Mouse (Mus musculus) heart, adult 2 months (tissue): ENCODE results near the gene Gm42715. TPM values are rescaled to one million over a fixed set of nuclear protein-coding genes. Genes with fewer than 3 reads are reported as not detected.
"Not testable (repeated sequence)": the region's sequence is repeated elsewhere in the genome, so short reads cannot be mapped to it uniquely, and the experiment has no call there.

ENCODE experiments used
- DNase-seq, 2 experiments: peaks; one replicate each; pipeline ENCODE4 v3.0.0; 2021
- H3K27ac ChIP-seq: fragments of 200-600 bp; 2 replicates; pipeline ENCODE4 v1.8.1; 2022
- H3K27me3 ChIP-seq: fragments of 200-500 bp; 2 replicates; pipeline ENCODE4 v1.6.1; 2012; ENCODE audit warnings: mild to moderate bottlenecking, low read length, inconsistent platforms, mixed read lengths; ENCODE audit not compliant: control insufficient read depth, insufficient read depth
- H3K36me3 ChIP-seq: fragments of 200-500 bp; 2 replicates; pipeline ENCODE4 v1.6.1; 2012; ENCODE audit warnings: low read length, inconsistent platforms; ENCODE audit not compliant: control insufficient read depth, insufficient read depth
- H3K4me1 ChIP-seq: fragments of 200-500 bp; 2 replicates; pipeline ENCODE4 v1.6.1; 2011; ENCODE audit warnings: low read length; ENCODE audit not compliant: control insufficient read depth, insufficient read depth
- H3K4me3 ChIP-seq: fragments of 200-600 bp; 2 replicates; pipeline ENCODE4 v1.8.1; 2022
- H3K79me2 ChIP-seq: fragments of 200-500 bp; replicated peaks from 2 replicates; pipeline ENCODE4 v1.6.1; 2012; ENCODE audit warnings: mild to moderate bottlenecking, inconsistent platforms, low read length, moderate library complexity, mixed read lengths; ENCODE audit not compliant: control insufficient read depth, insufficient read depth
- H3K9ac ChIP-seq: fragments of 200-500 bp; 2 replicates; pipeline ENCODE4 v1.6.1; 2012; ENCODE audit warnings: low read depth, mild to moderate bottlenecking, control low read depth, inconsistent platforms, low read length, mixed read lengths
- CTCF ChIP-seq: fragments of 200-600 bp; IDR thresholded peaks from 2 replicates; pipeline ENCODE4 v1.8.1; 2022; ENCODE audit warnings: antibody characterized with exemption, mild to moderate bottlenecking, moderate library complexity
- EP300 ChIP-seq: fragments of 200-500 bp; IDR thresholded peaks from 2 replicates; pipeline ENCODE4 v1.6.1; 2011; ENCODE audit warnings: low read depth, low read length, control low read depth; ENCODE audit not compliant: insufficient read depth
- POLR2A ChIP-seq: fragments of 200-500 bp; IDR thresholded peaks from 2 replicates; pipeline ENCODE4 v1.6.1; 2011; ENCODE audit warnings: mild to moderate bottlenecking, low read depth, low read length, control low read depth; ENCODE audit not compliant: insufficient read depth
- WGBS: fragments of 180-500 bp; shearing (Covaris S2); methylation state at CpG from one replicate; pipeline ENCODE4 v1.1.7; 2018; 5-methylcytosine and 5-hydroxymethylcytosine counted together
- intact Hi-C: fragments of 180-260 bp; cut with DNase I; formaldehyde crosslinking; loops from one replicate; pipeline ENCODE4 v1.15.1; 2025
- polyA plus RNA-seq: library from polyadenylated mRNA; depleted of rRNA; stranded (reverse); fragments of >200 nt; gene quantifications from 2 replicates; pipeline ENCODE4 v1.2.3, GENCODE M21; 2012
- total RNA-seq, 2 experiments: library from RNA; stranded (reverse); gene quantifications; 2 replicates each; pipeline ENCODE4 v1.2.3; 2021

The Gm42715 gene
- total and polyA plus RNA-seq, 3 experiments: 7.8 to 8.2 (median 7.9) TPM

DNA sequence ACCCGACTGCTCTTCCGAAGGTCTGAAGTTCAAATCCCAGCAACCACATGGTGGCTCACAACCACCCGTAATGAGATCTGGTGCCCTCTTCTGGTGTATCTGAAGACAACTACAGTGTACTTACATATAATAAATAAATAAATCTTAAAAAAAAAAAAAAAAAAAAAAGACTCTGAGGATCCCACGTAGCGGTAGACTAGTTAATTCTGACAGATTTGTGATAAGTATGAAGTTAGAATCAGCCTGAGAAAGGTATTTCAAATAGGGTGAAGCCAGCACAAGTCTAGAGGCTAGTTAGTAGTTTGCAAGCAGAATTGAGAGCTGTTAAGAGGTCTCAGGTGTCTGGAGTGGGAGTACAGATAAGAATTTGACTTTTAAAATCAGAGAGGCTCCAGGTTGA, 31.0 kb upstream of the Gm42715 start:
- peak; percentile 32 for TF ChIP-seq CTCF
- H3K27ac ChIP-seq, intact Hi-C loops, H3K27me3 ChIP-seq, H3K4me3 ChIP-seq, H3K4me1 ChIP-seq, H3K79me2 ChIP-seq, H3K9ac ChIP-seq, H3K36me3 ChIP-seq, DNase-seq: not testable (repeated sequence)
- 71% methylated on average over 4 of the region's 5 CpGs for WGBS

DNA sequence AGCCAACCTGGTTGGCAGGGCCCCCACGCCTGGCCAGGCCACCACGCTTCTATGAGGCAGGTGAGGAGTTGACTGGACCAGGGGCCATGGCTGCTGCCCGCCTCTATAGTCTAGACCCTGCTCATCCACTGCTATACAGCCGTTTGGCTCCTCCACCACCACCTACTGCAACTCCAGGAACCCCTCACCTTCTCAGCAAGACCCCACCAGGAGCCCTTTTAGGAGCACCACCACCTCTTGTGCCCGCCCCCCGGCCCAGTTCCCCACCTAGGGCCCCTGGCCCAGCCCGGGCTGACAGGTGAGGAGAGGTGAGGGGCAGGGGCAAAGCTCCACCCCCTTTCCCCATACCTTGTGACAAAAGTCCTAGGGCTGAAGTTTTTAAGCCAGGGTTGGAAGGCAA, 29.4 kb upstream of the Gm42715 start:
- 90% methylated on average over 7 of the region's 7 CpGs for WGBS
- H3K36me3 ChIP-seq: no peaks in the 10 kb centered on the region

DNA sequence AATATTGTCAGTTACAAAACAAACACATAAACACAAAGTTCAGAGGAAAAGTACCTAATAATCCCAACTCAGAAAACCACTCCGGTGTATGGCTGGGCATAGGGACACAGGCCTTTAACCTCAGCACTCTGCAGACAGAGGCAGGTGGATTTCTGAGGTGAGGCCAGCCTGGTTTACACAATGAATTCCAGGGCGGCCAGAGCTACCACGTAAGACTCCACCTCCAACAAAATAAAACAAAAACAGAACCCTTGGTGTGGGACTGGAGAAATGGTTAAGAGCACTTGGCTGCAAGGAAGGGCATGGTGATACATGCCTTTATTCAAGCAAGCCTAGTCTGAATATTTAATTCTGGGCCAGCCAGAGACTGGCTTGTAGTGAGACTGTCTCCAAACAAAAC, 27.5 kb upstream of the Gm42715 start:
- 87% methylated on average over 3 of the region's 3 CpGs for WGBS
- Histone ChIP-seq H3K9ac (no peak overlapping the region), H3K4me1 (no peaks in the 10 kb centered on the region), H3K36me3 (no peaks in the 10 kb centered on the region), H3K27ac (no peak overlapping the region), H3K79me2 (no peaks in the 10 kb centered on the region), H3K4me3 (no peak overlapping the region), H3K27me3 (no peaks in the 10 kb centered on the region)
- DNase-seq: no peak
- TF ChIP-seq POLR2A (no peak), CTCF (no peak), EP300 (no peak)
- intact Hi-C loops: no loop called here

More for the DNA sequence above, 29.4 kb upstream of the Gm42715 start:
- TF ChIP-seq EP300 (no peak), POLR2A (no peak), CTCF (no peak)
- no peak overlapping the region for H3K9ac ChIP-seq
- no peaks in the 10 kb centered on the region for H3K4me1 ChIP-seq
- H3K27ac ChIP-seq: no peak overlapping the region
- no peaks in the 10 kb centered on the region for H3K79me2 ChIP-seq
- H3K4me3 ChIP-seq: no peak overlapping the region
- H3K27me3 ChIP-seq: no peaks in the 10 kb centered on the region
- intact Hi-C loops: no loop called here
- DNase-seq: no peak

DNA sequence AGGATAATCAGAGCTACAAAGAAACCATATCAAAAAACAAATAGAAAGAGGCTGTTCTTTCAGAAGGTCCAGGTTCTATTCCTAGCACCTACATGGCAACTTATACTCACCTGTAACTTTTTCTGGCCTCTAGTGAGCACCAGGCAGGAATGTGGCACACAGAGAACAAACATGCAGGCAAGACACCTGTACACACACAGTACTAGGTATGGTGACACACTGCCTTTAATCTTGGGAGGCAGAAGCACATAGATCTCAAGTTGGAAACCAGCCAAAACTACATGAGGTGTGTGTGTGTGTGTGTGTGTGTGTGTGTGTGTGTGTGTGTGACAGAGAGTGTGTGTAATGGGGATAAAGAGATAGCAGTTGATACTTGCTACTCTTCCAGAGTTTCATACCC, 24.7 kb upstream of the Gm42715 start:
- Histone ChIP-seq H3K4me1 (no peaks in the 10 kb centered on the region), H3K9ac (no peak overlapping the region), H3K27ac (no peak overlapping the region), H3K36me3 (no peaks in the 10 kb centered on the region), H3K79me2 (no peaks in the 10 kb centered on the region), H3K27me3 (no peaks in the 10 kb centered on the region), H3K4me3 (no peak overlapping the region)
- TF ChIP-seq POLR2A (no peak), EP300 (no peak), CTCF (no peak)
- no peak for DNase-seq
- intact Hi-C loops: no loop called here

DNA sequence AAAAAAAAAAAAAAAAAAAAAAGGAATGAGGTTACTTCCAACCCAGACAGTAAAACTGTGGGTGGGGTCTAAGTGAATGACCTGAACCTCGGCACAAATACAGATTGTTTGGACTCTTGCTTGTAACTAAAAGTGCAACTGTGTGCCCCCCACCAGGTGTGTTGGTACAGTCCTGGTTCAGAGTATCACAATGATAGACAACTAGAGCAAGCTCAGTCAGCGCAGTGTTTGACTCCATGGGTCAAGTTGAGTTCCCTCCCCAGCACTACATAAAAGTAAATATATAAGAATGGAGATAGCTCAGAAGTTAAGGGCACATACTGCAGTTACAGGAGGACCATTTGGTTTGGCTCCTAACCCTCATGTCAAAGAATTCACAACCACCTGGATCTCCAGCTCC, 22.0 kb upstream of the Gm42715 start:
- H3K36me3 ChIP-seq: no peaks in the 10 kb centered on the region
- H3K27ac ChIP-seq: no peak overlapping the region
- DNase-seq: no peak
- H3K4me1 ChIP-seq: no peaks in the 10 kb centered on the region
- intact Hi-C loops: no loop called here
- H3K4me3 ChIP-seq: no peak overlapping the region
- H3K27me3 ChIP-seq: no peaks in the 10 kb centered on the region
- 81% methylated on average over 2 of the region's 2 CpGs for WGBS
- no peaks in the 10 kb centered on the region for H3K79me2 ChIP-seq
- no peak overlapping the region for H3K9ac ChIP-seq
- TF ChIP-seq CTCF: no peak
- TF ChIP-seq POLR2A: no peak
- TF ChIP-seq EP300: no peak

DNA sequence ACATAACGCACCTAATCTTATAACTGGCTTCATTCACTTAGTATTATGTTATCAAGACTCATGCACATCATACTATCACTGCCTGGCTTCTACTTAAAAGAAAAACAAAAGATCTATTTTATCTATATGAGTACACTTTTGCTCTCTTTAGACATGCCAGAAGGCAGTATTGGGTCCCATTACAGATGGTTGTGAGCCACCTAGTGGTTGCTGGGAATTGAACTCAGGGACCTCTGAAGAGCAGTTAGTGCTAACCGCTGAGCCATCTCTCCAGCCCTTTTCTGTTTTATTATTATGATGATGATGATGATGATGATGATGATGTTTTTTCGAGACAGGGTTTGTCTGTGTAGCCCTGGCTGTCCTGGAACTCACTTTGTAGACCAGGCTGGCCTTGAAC, 21.0 kb upstream of the Gm42715 start:
- Histone ChIP-seq H3K36me3 (no peaks in the 10 kb centered on the region), H3K27ac (no peak overlapping the region), H3K27me3 (no peaks in the 10 kb centered on the region), H3K79me2 (no peaks in the 10 kb centered on the region), H3K4me3 (no peak overlapping the region), H3K9ac (no peak overlapping the region), H3K4me1 (no peaks in the 10 kb centered on the region)
- intact Hi-C loops: loop anchor here (1.0 kb wide), 1 partner anchor 136 kb away; no protein-coding TSS in a partner anchor
- DNase-seq: peak in 1 of 2 experiments; percentile 29
- 34% methylated on average over 3 of the region's 3 CpGs for WGBS
- TF ChIP-seq CTCF (peak; percentile 80), POLR2A (no peak)
